Mouse (Mus musculus): ENCODE data around the gene Gm20721. TPM values are rescaled to one million over a fixed set of nuclear protein-coding genes. Genes with fewer than 3 reads are reported as not detected.

Gm20721 gene
- polyA plus RNA-seq, 1 experiment = 15.6 TPM

Other genes with a start within 250 kb of the Gm20721 start
- 53.2 and 53.4 TPM in 2 replicates for gene Npepl1, start 236.4 kb downstream of the Gm20721 start, polyA plus RNA-seq (2012; ENCODE audit: insufficient read depth, insufficient read length, missing spikeins)
- 2,899 and 4,504 TPM in 2 replicates for gene Gnas, start 62.4 kb downstream of the Gm20721 start, polyA plus RNA-seq (2012; ENCODE audit: insufficient read depth, insufficient read length, missing spikeins)
- gene Nelfcd, start 69.1 kb upstream of the Gm20721 start, polyA plus RNA-seq (2012; ENCODE audit: insufficient read depth, insufficient read length, missing spikeins) = 19.5 and 27.0 TPM in 2 replicates
- 155 and 162 TPM in 2 replicates for gene Ctsz, start 92.3 kb upstream of the Gm20721 start, polyA plus RNA-seq (2012; ENCODE audit: insufficient read depth, insufficient read length, missing spikeins)
- gene Tubb1, start 104.0 kb upstream of the Gm20721 start, polyA plus RNA-seq (2012; ENCODE audit: insufficient read depth, insufficient read length, missing spikeins) = not detected in 2 replicates
- gene Atp5e, start 117.4 kb upstream of the Gm20721 start, polyA plus RNA-seq (2012; ENCODE audit: insufficient read depth, insufficient read length, missing spikeins) = 3,468 and 3,874 TPM in 2 replicates
- gene Prelid3b, start 126.4 kb upstream of the Gm20721 start, polyA plus RNA-seq (2012; ENCODE audit: insufficient read depth, insufficient read length, missing spikeins) = 263 and 265 TPM in 2 replicates

All from brown adipose tissue, adult 24 weeks (tissue).